Mouse (Mus musculus): Measurements from ENCODE around the gene Zbtb7b. TPM values are rescaled to one million over a fixed set of nuclear protein-coding genes. Genes with fewer than 3 reads are reported as not detected.
A peak's percentile ranks its signal among the peaks of the same experiment; 100 is the strongest.

Zbtb7b gene
- polyA plus RNA-seq, 1 experiment from 2014 or later = 0.77 TPM

DNA sequence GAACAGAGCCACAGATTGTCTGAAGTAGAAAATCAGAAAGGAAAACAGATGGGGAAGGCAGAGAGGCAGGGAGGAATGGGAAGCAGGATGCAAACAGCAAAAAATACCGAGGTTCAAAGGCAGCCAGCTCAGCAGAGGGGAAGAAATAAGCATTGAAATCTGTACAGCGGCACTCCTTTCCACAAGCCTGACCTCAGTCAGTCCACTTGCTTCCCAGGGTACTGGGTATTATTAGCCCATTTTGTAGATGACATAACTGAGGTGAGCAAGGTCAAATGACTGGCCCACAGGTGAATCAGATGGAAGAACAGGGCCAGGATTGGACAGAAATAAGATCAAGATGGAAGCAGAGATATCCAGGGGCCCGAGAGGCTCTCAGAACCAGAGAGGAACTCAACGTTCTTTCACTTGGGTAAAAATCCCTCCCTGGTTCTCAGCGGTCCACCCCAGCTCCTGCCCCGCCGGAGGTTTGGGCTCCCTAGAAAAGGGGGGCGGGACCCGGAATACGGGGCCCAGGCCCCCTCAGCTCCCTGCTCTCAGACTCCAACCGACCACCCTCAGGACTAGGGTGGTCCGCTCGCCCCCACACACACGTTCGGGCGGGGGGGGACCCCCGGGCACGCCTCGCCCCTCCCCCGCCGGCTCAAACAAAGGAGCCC, 57.4 kb downstream of the Zbtb7b start:
- Histone ChIP-seq H3K27ac (ENCODE audit: low read length) (peak overlapping the region; percentile 83), H3K36me3 (ENCODE audit: control insufficient read depth, insufficient read depth) (no peaks in the 10 kb centered on the region), H3K4me3 (replicated peaks; ENCODE audit: low read length) (peak overlapping the region; percentile 84), H3K9ac (replicated peaks; ENCODE audit: low read depth, low read length) (peak overlapping the region; percentile 86), H3K4me1 (replicated peaks; ENCODE audit: control insufficient read depth, insufficient read depth, low read length) (peaks cover 60% of the 10 kb centered on the region), H3K4me2 (ENCODE audit: low read length) (peak overlapping the region; percentile 75), H3K27me3 (replicated peaks; ENCODE audit: control insufficient read depth, insufficient read depth, low read length) (no peaks in the 10 kb centered on the region), H3K9me3 (ENCODE audit: control insufficient read depth, low read length) (no peaks in the 10 kb centered on the region)
- WGBS = under 1% methylated on average over 21 of the region's 21 CpGs
- ATAC-seq = no peak; the same call in 1 of the 2 replicates

DNA sequence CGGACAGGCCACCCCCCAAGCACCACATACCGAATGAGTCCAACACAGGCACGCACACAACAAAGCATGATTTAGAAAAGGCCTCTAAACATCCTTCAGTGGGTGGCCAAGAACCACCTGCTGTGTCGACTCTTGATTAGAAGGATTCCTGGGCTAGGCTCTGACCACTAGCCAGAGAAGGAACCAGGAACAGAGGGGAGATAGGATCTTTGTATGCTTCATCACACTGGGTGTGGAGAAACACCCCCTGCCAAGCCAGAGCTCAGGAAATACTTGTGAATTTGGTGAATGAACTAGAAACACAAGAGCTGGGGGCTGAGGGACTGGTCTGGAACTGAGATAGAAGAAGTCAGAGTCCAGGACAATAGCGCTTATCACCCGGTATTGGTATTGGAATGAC, 58.0 kb downstream of the Zbtb7b start:
- WGBS = 3% methylated on average over 6 of the region's 6 CpGs
- ATAC-seq = no peak

DNA sequence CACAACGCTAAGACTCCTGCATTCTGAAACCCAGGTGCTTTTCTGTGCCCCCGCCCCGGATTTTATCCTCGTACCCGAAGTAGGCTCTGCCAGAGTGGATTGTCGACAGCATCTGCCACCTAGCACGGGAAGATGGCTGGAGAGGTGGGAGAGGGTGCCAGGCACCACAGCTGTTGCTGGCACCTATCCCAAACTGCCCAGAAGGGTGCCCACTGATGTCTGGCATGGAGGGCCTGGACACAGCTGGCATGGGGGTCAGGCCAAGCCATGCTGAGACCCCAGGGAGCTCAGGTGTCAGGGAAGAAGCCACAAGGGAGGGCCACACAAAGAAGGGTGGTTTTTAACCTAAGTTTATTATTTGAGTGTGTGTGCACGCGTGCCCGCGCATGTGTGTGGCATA, 61.5 kb downstream of the Zbtb7b start:
- H3K4me3 ChIP-seq (replicated peaks; ENCODE audit: low read length) = no peak overlapping the region
- H3K9me3 ChIP-seq (ENCODE audit: control insufficient read depth, low read length) = no peaks in the 10 kb centered on the region
- 54% methylated on average over 11 of the region's 11 CpGs for WGBS
- ATAC-seq = no peak
- H3K9ac ChIP-seq (replicated peaks; ENCODE audit: low read depth, low read length) = peak overlapping the region; percentile 33
- H3K4me2 ChIP-seq (ENCODE audit: low read length) = no peak overlapping the region
- H3K27ac ChIP-seq (ENCODE audit: low read length) = 0 out of 2 replicates have a peak overlapping the region, but pooled peaks have one; percentile 8
- H3K36me3 ChIP-seq (ENCODE audit: control insufficient read depth, insufficient read depth) = no peaks in the 10 kb centered on the region
- no peaks in the 10 kb centered on the region for H3K27me3 ChIP-seq (replicated peaks; ENCODE audit: control insufficient read depth, insufficient read depth, low read length)
- peaks cover 43% of the 10 kb centered on the region for H3K4me1 ChIP-seq (replicated peaks; ENCODE audit: control insufficient read depth, insufficient read depth, low read length)

More for the DNA sequence above, 58.0 kb downstream of the Zbtb7b start:
- Histone ChIP-seq H3K9me3 (ENCODE audit: control insufficient read depth, low read length) (no peaks in the 10 kb centered on the region), H3K4me1 (replicated peaks; ENCODE audit: control insufficient read depth, insufficient read depth, low read length) (peaks cover 56% of the 10 kb centered on the region), H3K36me3 (ENCODE audit: control insufficient read depth, insufficient read depth) (no peaks in the 10 kb centered on the region), H3K27me3 (replicated peaks; ENCODE audit: control insufficient read depth, insufficient read depth, low read length) (no peaks in the 10 kb centered on the region), H3K9ac (replicated peaks; ENCODE audit: low read depth, low read length) (peak overlapping the region; percentile 86), H3K4me3 (replicated peaks; ENCODE audit: low read length) (peak overlapping the region; percentile 84), H3K27ac (ENCODE audit: low read length) (peak overlapping the region; percentile 83), H3K4me2 (ENCODE audit: low read length) (peak overlapping the region; percentile 75)

DNA sequence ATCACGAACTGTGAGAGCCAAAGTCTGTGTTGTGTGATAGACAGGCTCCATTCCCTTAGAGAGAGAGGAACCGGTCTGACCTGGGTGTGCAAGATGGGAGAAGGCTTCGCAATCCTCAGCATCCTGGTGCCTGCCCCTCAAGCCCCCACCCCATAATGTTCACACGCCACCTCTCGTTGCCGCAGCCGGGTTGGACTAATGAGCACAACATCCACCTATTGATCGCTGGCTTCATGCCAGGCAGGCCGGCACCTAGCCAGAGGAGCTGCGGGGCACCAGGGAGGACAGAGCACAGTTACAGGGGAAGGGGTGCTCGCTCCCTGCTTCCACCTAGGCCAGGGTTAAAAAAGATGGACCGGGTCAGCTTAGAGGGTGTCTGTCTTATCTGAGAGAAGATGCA, 62.1 kb downstream of the Zbtb7b start:
- Histone ChIP-seq H3K9ac (replicated peaks; ENCODE audit: low read depth, low read length) (no peak overlapping the region), H3K9me3 (ENCODE audit: control insufficient read depth, low read length) (no peaks in the 10 kb centered on the region), H3K27me3 (replicated peaks; ENCODE audit: control insufficient read depth, insufficient read depth, low read length) (no peaks in the 10 kb centered on the region), H3K4me3 (replicated peaks; ENCODE audit: low read length) (no peak overlapping the region), H3K36me3 (ENCODE audit: control insufficient read depth, insufficient read depth) (no peaks in the 10 kb centered on the region), H3K4me2 (ENCODE audit: low read length) (no peak overlapping the region), H3K4me1 (replicated peaks; ENCODE audit: control insufficient read depth, insufficient read depth, low read length) (peaks cover 43% of the 10 kb centered on the region), H3K27ac (ENCODE audit: low read length) (no peak overlapping the region)
- WGBS = 22% methylated on average over 12 of the region's 12 CpGs
- peak; percentile 10; the same call in 1 of the 2 replicates for ATAC-seq

DNA sequence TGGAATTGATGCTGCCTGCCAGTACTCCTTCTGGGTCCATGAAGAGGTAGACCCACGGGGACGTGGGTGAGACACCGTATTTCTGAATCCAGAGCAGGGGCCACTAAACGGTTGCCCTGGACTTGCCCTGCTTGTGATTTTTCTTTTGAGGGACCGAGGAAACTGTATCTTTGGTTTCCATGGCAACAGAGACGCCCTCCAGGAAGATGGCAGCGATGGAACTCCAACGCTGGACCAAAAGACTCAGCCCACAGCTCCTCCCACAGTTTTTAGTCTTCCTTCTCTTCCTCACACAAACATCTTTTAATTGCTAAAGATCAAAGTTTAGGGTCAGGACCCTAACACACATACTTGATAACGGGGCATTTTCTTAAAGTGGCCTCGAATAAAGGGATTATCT, 62.6 kb downstream of the Zbtb7b start:
- no peak for ATAC-seq
- no peaks in the 10 kb centered on the region for H3K27me3 ChIP-seq (replicated peaks; ENCODE audit: control insufficient read depth, insufficient read depth, low read length)
- peaks cover 39% of the 10 kb centered on the region for H3K4me1 ChIP-seq (replicated peaks; ENCODE audit: control insufficient read depth, insufficient read depth, low read length)
- H3K9me3 ChIP-seq (ENCODE audit: control insufficient read depth, low read length) = no peaks in the 10 kb centered on the region
- no peaks in the 10 kb centered on the region for H3K36me3 ChIP-seq (ENCODE audit: control insufficient read depth, insufficient read depth)
- WGBS = 28% methylated on average over 10 of the region's 10 CpGs
- H3K9ac ChIP-seq (replicated peaks; ENCODE audit: low read depth, low read length) = no peak overlapping the region
- no peak overlapping the region for H3K4me2 ChIP-seq (ENCODE audit: low read length)
- no peak overlapping the region for H3K27ac ChIP-seq (ENCODE audit: low read length)
- H3K4me3 ChIP-seq (replicated peaks; ENCODE audit: low read length) = no peak overlapping the region

DNA sequence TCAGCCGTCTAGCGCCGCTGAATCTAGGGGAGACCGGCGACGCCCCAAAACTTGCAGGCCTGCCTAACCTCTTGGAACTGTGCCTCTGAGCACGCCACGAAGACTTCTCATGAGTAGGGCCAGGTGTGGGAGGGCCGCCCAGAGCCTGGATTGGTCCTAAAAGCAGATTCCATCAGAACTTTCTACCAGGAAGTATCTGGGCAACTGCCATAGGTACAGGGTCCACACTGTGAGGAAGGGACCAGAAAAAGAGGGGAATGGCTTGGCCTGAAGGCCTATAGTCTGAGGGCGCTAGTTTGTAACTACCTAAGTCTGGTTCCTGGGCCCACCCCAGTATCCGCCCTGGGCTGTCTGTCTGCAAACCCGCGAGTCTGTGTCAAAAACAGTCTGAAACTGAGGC, 63.0 kb downstream of the Zbtb7b start:
- H3K9me3 ChIP-seq (ENCODE audit: control insufficient read depth, low read length) = no peaks in the 10 kb centered on the region
- ATAC-seq = no peak
- no peak overlapping the region for H3K9ac ChIP-seq (replicated peaks; ENCODE audit: low read depth, low read length)
- no peaks in the 10 kb centered on the region for H3K27me3 ChIP-seq (replicated peaks; ENCODE audit: control insufficient read depth, insufficient read depth, low read length)
- no peak overlapping the region for H3K4me2 ChIP-seq (ENCODE audit: low read length)
- H3K4me1 ChIP-seq (replicated peaks; ENCODE audit: control insufficient read depth, insufficient read depth, low read length) = peaks cover 35% of the 10 kb centered on the region
- no peaks in the 10 kb centered on the region for H3K36me3 ChIP-seq (ENCODE audit: control insufficient read depth, insufficient read depth)
- H3K4me3 ChIP-seq (replicated peaks; ENCODE audit: low read length) = no peak overlapping the region
- WGBS = 71% methylated on average over 13 of the region's 13 CpGs
- H3K27ac ChIP-seq (ENCODE audit: low read length) = no peak overlapping the region

DNA sequence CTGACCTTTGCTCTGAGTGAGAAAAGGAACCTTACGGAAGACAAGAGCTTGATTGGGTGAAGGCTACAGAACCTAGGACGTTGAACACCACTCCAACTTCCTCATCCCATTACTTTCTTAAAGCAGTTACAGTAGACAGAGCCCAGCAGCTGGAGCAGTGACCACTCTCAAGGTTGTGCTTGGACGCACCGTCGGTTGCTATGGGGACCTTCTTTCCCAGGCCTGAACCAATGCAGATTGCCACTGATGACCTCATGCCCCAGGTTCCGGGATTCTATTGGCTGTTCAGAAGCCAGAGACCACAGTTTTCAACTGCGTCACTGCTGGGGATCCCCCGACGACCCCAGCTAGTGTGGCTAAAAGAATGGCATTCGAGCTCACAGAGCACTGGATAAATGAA, 63.6 kb downstream of the Zbtb7b start:
- H3K36me3 ChIP-seq (ENCODE audit: control insufficient read depth, insufficient read depth) = no peaks in the 10 kb centered on the region
- H3K27ac ChIP-seq (ENCODE audit: low read length) = no peak overlapping the region
- H3K4me1 ChIP-seq (replicated peaks; ENCODE audit: control insufficient read depth, insufficient read depth, low read length) = peaks cover 29% of the 10 kb centered on the region
- no peaks in the 10 kb centered on the region for H3K9me3 ChIP-seq (ENCODE audit: control insufficient read depth, low read length)
- H3K4me2 ChIP-seq (ENCODE audit: low read length) = no peak overlapping the region
- no peak for ATAC-seq
- 32% methylated on average over 10 of the region's 10 CpGs for WGBS
- H3K9ac ChIP-seq (replicated peaks; ENCODE audit: low read depth, low read length) = no peak overlapping the region
- H3K4me3 ChIP-seq (replicated peaks; ENCODE audit: low read length) = no peak overlapping the region
- no peaks in the 10 kb centered on the region for H3K27me3 ChIP-seq (replicated peaks; ENCODE audit: control insufficient read depth, insufficient read depth, low read length)

DNA sequence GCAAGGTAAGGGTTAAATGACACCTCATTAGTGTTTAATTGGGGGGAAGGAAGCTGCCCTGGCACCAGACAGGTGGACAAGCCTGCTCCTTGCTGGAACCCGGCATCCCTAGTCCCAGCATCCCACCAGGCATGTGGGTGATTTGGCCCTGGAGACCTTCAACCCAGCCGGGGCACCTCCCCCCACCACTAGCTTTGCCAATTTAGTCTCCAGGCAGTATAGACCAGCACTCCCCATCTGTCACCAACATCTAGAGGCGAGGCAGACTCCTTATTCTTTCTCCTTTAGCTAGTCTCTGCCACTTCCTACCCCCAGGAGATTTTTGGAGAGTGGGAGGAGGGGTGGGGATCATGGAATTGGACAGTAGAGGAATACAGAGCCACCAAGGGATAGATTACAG, 64.2 kb downstream of the Zbtb7b start:
- Histone ChIP-seq H3K4me2 (ENCODE audit: low read length) (no peak overlapping the region), H3K27ac (ENCODE audit: low read length) (no peak overlapping the region), H3K27me3 (replicated peaks; ENCODE audit: control insufficient read depth, insufficient read depth, low read length) (no peaks in the 10 kb centered on the region), H3K36me3 (ENCODE audit: control insufficient read depth, insufficient read depth) (no peaks in the 10 kb centered on the region), H3K9ac (replicated peaks; ENCODE audit: low read depth, low read length) (no peak overlapping the region), H3K4me3 (replicated peaks; ENCODE audit: low read length) (no peak overlapping the region), H3K4me1 (replicated peaks; ENCODE audit: control insufficient read depth, insufficient read depth, low read length) (peaks cover 24% of the 10 kb centered on the region), H3K9me3 (ENCODE audit: control insufficient read depth, low read length) (no peaks in the 10 kb centered on the region)
- no peak for ATAC-seq
- 31% methylated on average over 3 of the region's 3 CpGs for WGBS

DNA sequence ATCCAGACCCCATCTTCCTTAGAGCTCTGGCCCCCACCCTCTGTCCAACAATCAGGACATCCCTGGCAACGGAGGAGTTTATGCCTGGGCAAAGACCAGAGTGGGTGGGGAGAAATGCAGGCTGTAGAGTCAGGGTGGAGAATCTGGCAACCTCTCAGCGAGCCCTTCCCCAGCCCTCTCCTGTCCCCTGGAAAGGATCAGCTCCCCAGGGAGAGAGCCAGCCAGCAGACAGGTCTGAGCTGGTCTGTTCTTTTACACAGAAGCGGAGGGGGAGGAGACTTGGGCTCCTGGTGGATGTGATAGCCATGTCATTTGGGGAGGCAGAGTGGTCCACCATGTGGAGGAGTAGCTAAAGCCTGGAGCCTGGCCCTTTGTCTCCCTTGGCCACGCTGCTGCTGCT, 66.0 kb downstream of the Zbtb7b start:
- Histone ChIP-seq H3K36me3 (ENCODE audit: control insufficient read depth, insufficient read depth) (no peaks in the 10 kb centered on the region), H3K4me2 (ENCODE audit: low read length) (no peak overlapping the region), H3K4me3 (replicated peaks; ENCODE audit: low read length) (no peak overlapping the region), H3K27ac (ENCODE audit: low read length) (no peak overlapping the region), H3K27me3 (replicated peaks; ENCODE audit: control insufficient read depth, insufficient read depth, low read length) (0 out of 2 replicates have a peak, but pooled peaks cover 2% of the 10 kb centered on the region), H3K9ac (replicated peaks; ENCODE audit: low read depth, low read length) (no peak overlapping the region), H3K4me1 (replicated peaks; ENCODE audit: control insufficient read depth, insufficient read depth, low read length) (peaks cover 24% of the 10 kb centered on the region), H3K9me3 (ENCODE audit: control insufficient read depth, low read length) (no peaks in the 10 kb centered on the region)
- 20% methylated on average over 4 of the region's 4 CpGs for WGBS
- no peak for ATAC-seq

All from forebrain, embryonic 16.5 days (tissue).